In genomic region chr6:12747856-12748450, GRCm38 (mm10) we compare ENCODE assay signal across 8 mouse cellular contexts. TPM values are rescaled to one million over a fixed set of nuclear protein-coding genes. Genes with fewer than 3 reads are reported as not detected.
DNase-seq lines count a peak whose midpoint lies in the region; ATAC-seq and TF ChIP-seq lines count a peak whose summit lies in the region.

No protein-coding gene starts in this region.

- H3K9ac ChIP-seq in intestine, postnatal 0 days (ENCODE audit: low read depth, low read length) = no peak overlapping the region
- no peak overlapping the region for H3K9ac ChIP-seq in liver, postnatal 0 days (replicated peaks)
- H3K9ac ChIP-seq in stomach, embryonic 16.5 days (ENCODE audit: low read length) = peak overlapping the region; percentile 52

- H3K27me3 ChIP-seq in intestine, postnatal 0 days (replicated peaks; ENCODE audit: control insufficient read depth, insufficient read depth, low read length) = no peaks in the 10 kb centered on the region
- peaks cover 24% of the 10 kb centered on the region for H3K27me3 ChIP-seq in liver, postnatal 0 days (ENCODE audit: insufficient read depth, low read length)
- H3K27me3 ChIP-seq in stomach, embryonic 16.5 days (ENCODE audit: control insufficient read depth, insufficient read depth, low read length) = no peaks in the 10 kb centered on the region

- TF ChIP-seq EP300 in liver, postnatal 0 days (IDR thresholded peaks at IDR 0.05; ENCODE audit: low read depth) = no peak

- ATAC-seq in intestine, postnatal 0 days = no peak
- no peak for ATAC-seq in liver, postnatal 0 days
- ATAC-seq in stomach, embryonic 16.5 days (ENCODE audit: insufficient read depth, low FRiP score) = no peak

- no peaks in the 10 kb centered on the region for H3K36me3 ChIP-seq in intestine, postnatal 0 days (ENCODE audit: control insufficient read depth, insufficient read depth)
- no peaks in the 10 kb centered on the region for H3K36me3 ChIP-seq in liver, postnatal 0 days (replicated peaks; ENCODE audit: insufficient read depth, low read length)
- H3K36me3 ChIP-seq in stomach, embryonic 16.5 days (ENCODE audit: control insufficient read depth, insufficient read depth, low read length) = no peaks in the 10 kb centered on the region

- WGBS in intestine, postnatal 0 days = 17% methylated on average over 11 of the region's 11 CpGs
- WGBS in liver, postnatal 0 days (ENCODE audit: insufficient replicate concordance) = 10% methylated on average over 10 of the region's 11 CpGs
- 17% methylated on average over 11 of the region's 11 CpGs for WGBS in stomach, embryonic 16.5 days

- H3K9me3 ChIP-seq in intestine, postnatal 0 days (ENCODE audit: control insufficient read depth) = no peaks in the 10 kb centered on the region
- H3K9me3 ChIP-seq in liver, postnatal 0 days (ENCODE audit: low read length) = no peaks in the 10 kb centered on the region
- no peaks in the 10 kb centered on the region for H3K9me3 ChIP-seq in stomach, embryonic 16.5 days (replicated peaks; ENCODE audit: control insufficient read depth, low read length)

- peak overlapping the region; percentile 91 for H3K4me2 ChIP-seq in intestine, postnatal 0 days (replicated peaks; ENCODE audit: low read depth)
- peak overlapping the region; percentile 64 for H3K4me2 ChIP-seq in liver, postnatal 0 days (ENCODE audit: low read depth, low read length)
- H3K4me2 ChIP-seq in stomach, embryonic 16.5 days (ENCODE audit: low read depth, low read length) = peak overlapping the region; percentile 81

- H3K4me1 ChIP-seq in intestine, postnatal 0 days (replicated peaks; ENCODE audit: control insufficient read depth, insufficient read depth, low read length) = no peaks in the 10 kb centered on the region
- H3K4me1 ChIP-seq in liver, postnatal 0 days (ENCODE audit: insufficient read depth) = no peaks in the 10 kb centered on the region
- H3K4me1 ChIP-seq in stomach, embryonic 16.5 days (ENCODE audit: control insufficient read depth, insufficient read depth, low read length) = peaks cover 6% of the 10 kb centered on the region; the same call in 1 of the 2 replicates

- H3K4me3 ChIP-seq in intestine, postnatal 0 days (ENCODE audit: low read depth, low read length) = peak overlapping the region; percentile 61
- H3K4me3 ChIP-seq in liver, postnatal 0 days (ENCODE audit: low read depth, low read length) = peak overlapping the region; percentile 41; the same call in 1 of the 2 replicates
- peak overlapping the region; percentile 69 for H3K4me3 ChIP-seq in stomach, embryonic 16.5 days (replicated peaks; ENCODE audit: low read length)

- peak; percentile 10 to 68 for DNase-seq in adrenal gland, adult (ENCODE audit: inconsistent age in 2 of 2, low spot score in 1 of 2)
- no peak for DNase-seq in adrenal gland, adult 8-10 months
- DNase-seq in Muller cell, postnatal 12 days (ENCODE audit: inconsistent ontology term) = peak; percentile 45
- peak; percentile 14 for DNase-seq in forelimb bud, embryonic 11.5 days (ENCODE audit: low read depth, low spot score)
- DNase-seq in liver, postnatal 0 days = no peak
- DNase-seq in yolk sac, embryonic 10.5 days (ENCODE audit: low spot score) = no peak

- H3K27ac ChIP-seq in intestine, postnatal 0 days (ENCODE audit: low read depth, low read length) = no peak overlapping the region
- H3K27ac ChIP-seq in liver, postnatal 0 days (ENCODE audit: low read depth) = no peak overlapping the region
- no peak overlapping the region for H3K27ac ChIP-seq in stomach, embryonic 16.5 days (ENCODE audit: low read length)

- no peak for TF ChIP-seq CTCF in intestine, postnatal 0 days (IDR thresholded peaks at IDR 0.05; ENCODE audit: low read depth)
- TF ChIP-seq CTCF in liver, postnatal 0 days (IDR thresholded peaks at IDR 0.05; ENCODE audit: low read depth) = no peak

RNA-seq across cellular contexts. Expression of gene Thsd7a, which starts 1.3 kb away (rescaled TPM):
- 10 to 100 TPM; 11.0 to 14.5 (median 11.5) TPM for total RNA-seq in adrenal gland, adult 8-10 months (2022)
- polyA plus RNA-seq in intestine, postnatal 0 days (2015; fragmentation: Nextera tagmentation; extraction: Ambion mirVana) = 0.77 and 1.1 TPM in 2 replicates
- 0.24 and 0.33 TPM in 2 replicates for polyA plus RNA-seq in liver, postnatal 0 days (2015; fragmentation: Nextera tagmentation; extraction: Ambion mirVana)
- polyA plus RNA-seq in stomach, embryonic 16.5 days (2015; fragmentation: Nextera tagmentation; extraction: Ambion mirVana) = 2.0 and 2.4 TPM in 2 replicates

Comparison
In these comparisons a context has a peak if more than half of its experiments do, and no peak if none do; other contexts are left out.
1. DNase-seq: peak in adrenal gland, adult (2 of 2), Muller cell, postnatal 12 days (single experiment) and forelimb bud, embryonic 11.5 days (single experiment); none in adrenal gland, adult 8-10 months (single experiment), liver, postnatal 0 days (single experiment) and yolk sac, embryonic 10.5 days (single experiment).
2. Peak in every context shown above with its lines, with median percentiles within 50 percentile points of each other: H3K4me2 ChIP-seq and H3K4me3 ChIP-seq.